ENCODE assay signal across 16 mouse cellular contexts in genomic region chr17:86014246-86014645, GRCm38 (mm10).
DNase-seq lines count a peak whose midpoint lies in the region; ATAC-seq and TF ChIP-seq lines count a peak whose summit lies in the region.
"Had no signal": no experiment of that assay in that cellular context is flagged by ENCODE, and none has a peak within 500 bp of the region (broad histone marks: within the 10 kb centered on the region; RNA-seq: fewer than 3 reads in every experiment).

No protein-coding gene starts in this region.

- no peak overlapping the region for H3K27ac ChIP-seq in forebrain, postnatal 0 days (ENCODE audit: low read depth, low read length)
- H3K27ac ChIP-seq in forebrain, embryonic 15.5 days (replicated peaks): no peak overlapping the region
- H3K27ac ChIP-seq in layer of hippocampus, adult 2 months: no peak overlapping the region
- H3K27ac ChIP-seq in cortical plate, adult 2 months (ENCODE audit: insufficient read depth, low read length): no peak overlapping the region
- no peak overlapping the region for H3K27ac ChIP-seq in limb, embryonic 10.5 days
- H3K27ac ChIP-seq: forebrain, embryonic 12.5 days; heart, embryonic 13.5 days; limb, embryonic 13.5 days had no signal

- no peaks in the 10 kb centered on the region for H3K27me3 ChIP-seq in forebrain, postnatal 0 days (ENCODE audit: insufficient read depth, low read length)
- no peaks in the 10 kb centered on the region for H3K27me3 ChIP-seq in forebrain, embryonic 15.5 days
- no peaks in the 10 kb centered on the region for H3K27me3 ChIP-seq in limb, embryonic 10.5 days (ENCODE audit: low read depth, poor library complexity, severe bottlenecking)
- H3K27me3 ChIP-seq: forebrain, embryonic 12.5 days; heart, embryonic 13.5 days; kidney, embryonic 15.5 days; limb, embryonic 13.5 days had no signal

- TF ChIP-seq POLR2A in cortical plate, adult 2 months (IDR thresholded peaks at IDR 0.05; ENCODE audit: extremely low read depth, insufficient read depth, low read length): no peak

- TF ChIP-seq CTCF in forebrain, postnatal 0 days (IDR thresholded peaks at IDR 0.05; ENCODE audit: low read depth): peak; percentile 56
- peak; percentile 71 for TF ChIP-seq CTCF in layer of hippocampus, adult 2 months (conservative IDR thresholded peaks at IDR 0.05)
- TF ChIP-seq CTCF in cortical plate, adult 2 months (IDR thresholded peaks at IDR 0.05; ENCODE audit: extremely low read depth, insufficient read depth, low read length): peak; percentile 44; the same call in 1 of the 2 replicates

- H3K36me3 ChIP-seq in forebrain, postnatal 0 days (ENCODE audit: insufficient read depth): no peaks in the 10 kb centered on the region
- no peaks in the 10 kb centered on the region for H3K36me3 ChIP-seq in forebrain, embryonic 15.5 days
- no peaks in the 10 kb centered on the region for H3K36me3 ChIP-seq in limb, embryonic 10.5 days
- H3K36me3 ChIP-seq: forebrain, embryonic 12.5 days; heart, embryonic 13.5 days; kidney, embryonic 15.5 days had no signal

- DNase-seq in forebrain, postnatal 0 days: no peak
- no peak for DNase-seq in layer of hippocampus, adult 2 months (ENCODE audit: low spot score in 2 of 2)
- DNase-seq in layer of hippocampus, adult 9-11 months: no peak
- DNase-seq in A20 (ENCODE audit: low read depth, low spot score): peak; percentile 19
- DNase-seq in limb, embryonic 10.5 days (ENCODE audit: low spot score): no peak
- no peak for DNase-seq in heart, adult 18-20 months
- DNase-seq: adrenal gland, postnatal 14 days; cerebellum, adult 8-10 months; lung, adult 2 months had no signal

- no peak for ATAC-seq in forebrain, postnatal 0 days
- ATAC-seq in forebrain, embryonic 15.5 days (replicated peaks): no peak
- ATAC-seq: activated CD4-positive, CD25-positive, alpha-beta regulatory T cell, adult 4 months had no signal

- no peak overlapping the region for H3K4me3 ChIP-seq in forebrain, postnatal 0 days (ENCODE audit: low read depth, low read length)
- no peak overlapping the region for H3K4me3 ChIP-seq in forebrain, embryonic 15.5 days
- H3K4me3 ChIP-seq in layer of hippocampus, adult 2 months: no peak overlapping the region
- H3K4me3 ChIP-seq in cortical plate, adult 2 months (ENCODE audit: insufficient read depth, low read length): no peak overlapping the region
- no peak overlapping the region for H3K4me3 ChIP-seq in limb, embryonic 10.5 days
- H3K4me3 ChIP-seq: forebrain, embryonic 12.5 days; heart, embryonic 13.5 days; kidney, embryonic 15.5 days; limb, embryonic 13.5 days had no signal

- H3K9me3 ChIP-seq in forebrain, postnatal 0 days (ENCODE audit: low read length): 0 out of 2 replicates have a peak, but pooled peaks cover 3% of the 10 kb centered on the region
- 0 out of 2 replicates have a peak, but pooled peaks cover 8% of the 10 kb centered on the region for H3K9me3 ChIP-seq in forebrain, embryonic 15.5 days
- H3K9me3 ChIP-seq in limb, embryonic 10.5 days (replicated peaks): peaks cover 3% of the 10 kb centered on the region; the same call in 1 of the 2 replicates

- H3K4me1 ChIP-seq in forebrain, postnatal 0 days (ENCODE audit: insufficient read depth): no peaks in the 10 kb centered on the region
- H3K4me1 ChIP-seq in forebrain, embryonic 15.5 days: no peaks in the 10 kb centered on the region
- no peaks in the 10 kb centered on the region for H3K4me1 ChIP-seq in cortical plate, adult 2 months (ENCODE audit: control insufficient read depth, insufficient read depth, low read length)
- H3K4me1 ChIP-seq in limb, embryonic 10.5 days: peaks cover 10% of the 10 kb centered on the region; the same call in 1 of the 2 replicates
- H3K4me1 ChIP-seq: forebrain, embryonic 12.5 days had no signal

- WGBS in forebrain, postnatal 0 days: 89% methylated on average over 4 of the region's 4 CpGs
- WGBS in forebrain, embryonic 15.5 days: 88% methylated on average over 4 of the region's 4 CpGs
- WGBS in limb, embryonic 10.5 days: 93% methylated on average over 4 of the region's 4 CpGs

- H3K4me2 ChIP-seq in forebrain, postnatal 0 days (ENCODE audit: low read depth): no peak overlapping the region
- no peak overlapping the region for H3K4me2 ChIP-seq in forebrain, embryonic 15.5 days (replicated peaks)
- H3K4me2 ChIP-seq: forebrain, embryonic 12.5 days; heart, embryonic 13.5 days; kidney, embryonic 15.5 days; limb, embryonic 13.5 days had no signal

- H3K9ac ChIP-seq in forebrain, postnatal 0 days: no peak overlapping the region
- no peak overlapping the region for H3K9ac ChIP-seq in forebrain, embryonic 15.5 days (replicated peaks)
- H3K9ac ChIP-seq: forebrain, embryonic 12.5 days; heart, embryonic 13.5 days; kidney, embryonic 15.5 days; limb, embryonic 13.5 days had no signal
